Mouse (Mus musculus): ENCODE results near the gene Phf5a. TPM values are rescaled to one million over a fixed set of nuclear protein-coding genes. Genes with fewer than 3 reads are reported as not detected.

Gene Phf5a
- total and polyA plus RNA-seq, 2 experiments from 2014 or later: 41.5 to 107 TPM

DNA sequence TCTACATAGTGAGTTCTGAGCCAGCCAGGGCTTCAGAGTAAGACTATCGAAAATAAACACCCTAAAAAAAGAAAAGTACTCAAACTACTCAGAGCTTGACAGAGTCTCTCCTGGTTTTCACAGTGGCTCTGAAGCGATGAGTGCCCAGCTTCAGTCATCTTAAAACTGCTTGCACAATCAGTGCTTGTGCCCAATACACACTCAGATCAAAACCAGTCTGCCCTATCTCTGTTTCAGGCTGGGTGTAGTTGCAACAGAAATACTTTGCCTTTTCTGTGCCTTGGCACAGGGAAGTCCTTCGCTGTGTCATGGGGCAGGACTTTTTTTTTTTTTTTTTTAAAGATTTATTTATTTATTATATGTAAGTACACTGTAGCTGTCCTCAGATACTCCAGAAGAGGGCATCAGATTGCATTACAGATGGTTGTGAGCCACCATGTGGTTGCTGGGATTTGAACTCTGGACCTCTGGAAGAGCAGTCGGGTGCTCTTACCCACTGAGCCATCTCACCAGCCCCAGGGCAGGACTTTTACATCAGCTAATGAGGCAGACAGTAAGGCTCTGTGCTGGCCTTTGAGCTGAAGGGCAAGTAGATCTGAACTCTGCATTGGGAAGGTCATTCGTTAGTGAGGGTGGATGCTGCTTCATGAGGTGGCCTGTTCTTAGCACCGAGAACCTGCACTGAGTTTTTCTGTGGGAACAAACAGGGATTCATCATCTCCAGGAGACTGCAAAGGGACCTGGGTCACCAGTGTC lies 15.3 kb upstream of the Phf5a start:
- H3K27ac ChIP-seq (ENCODE audit: low read depth, low read length): no peak overlapping the region
- H3K9me3 ChIP-seq (ENCODE audit: low read length): no peaks in the 10 kb centered on the region
- H3K4me3 ChIP-seq (ENCODE audit: low read depth, low read length): no peak overlapping the region
- 96% methylated on average over 6 of the region's 6 CpGs for WGBS
- H3K4me1 ChIP-seq (ENCODE audit: insufficient read depth): no peaks in the 10 kb centered on the region
- ATAC-seq (no peak), DNase-seq (no peak)
- no peak overlapping the region for H3K4me2 ChIP-seq (ENCODE audit: low read depth)
- H3K36me3 ChIP-seq (ENCODE audit: insufficient read depth): peaks cover 26% of the 10 kb centered on the region
- no peak overlapping the region for H3K9ac ChIP-seq
- TF ChIP-seq CTCF (IDR thresholded peaks at IDR 0.05; ENCODE audit: low read depth): no peak
- no peaks in the 10 kb centered on the region for H3K27me3 ChIP-seq (ENCODE audit: insufficient read depth, low read length)

DNA sequence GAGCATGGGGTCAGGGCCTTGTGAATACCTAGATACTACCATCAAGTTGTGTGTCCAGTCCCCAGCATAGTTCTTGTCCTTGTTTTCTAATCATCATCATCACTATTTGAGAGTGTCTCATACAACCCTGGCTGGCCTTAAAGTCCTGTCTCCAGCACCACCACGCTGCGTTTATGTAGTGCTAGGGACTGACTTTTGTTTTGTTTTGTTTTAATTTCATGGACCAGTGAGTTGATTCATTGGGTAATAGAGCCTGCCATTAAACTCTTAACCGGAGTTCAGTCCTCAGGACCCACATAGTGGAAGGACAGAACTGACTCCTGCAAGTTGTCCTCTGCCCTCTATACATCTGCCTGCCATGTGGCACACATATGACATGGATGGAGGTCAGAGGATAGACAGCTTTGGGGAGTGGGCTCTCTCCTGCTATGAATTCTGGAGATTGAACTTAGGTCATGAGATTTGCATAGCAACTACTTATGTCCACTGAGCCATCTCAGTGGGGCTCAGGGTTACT lies 13.8 kb upstream of the Phf5a start:
- 76% methylated on average over 3 of the region's 3 CpGs for WGBS
- no peak for ATAC-seq

DNA sequence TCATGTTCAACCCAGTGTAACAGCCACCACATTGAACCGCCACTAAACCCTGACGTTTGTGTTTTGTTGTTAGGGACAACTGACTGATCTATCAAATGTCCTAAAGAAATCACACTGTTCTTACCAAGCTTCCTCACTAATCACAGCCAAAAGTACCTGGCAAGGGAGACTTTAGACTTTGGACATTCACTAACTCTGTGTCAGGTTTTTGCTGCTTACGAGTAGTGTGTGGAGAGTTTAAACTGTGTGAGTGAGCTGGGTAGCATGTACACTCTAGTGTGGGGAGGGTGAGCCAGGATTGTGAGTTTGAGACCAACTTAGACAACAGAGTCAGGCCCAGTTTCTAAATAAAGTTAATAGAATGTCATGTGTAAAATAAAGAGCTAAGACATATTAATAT lies 10.6 kb upstream of the Phf5a start:
- Histone ChIP-seq H3K4me2 (ENCODE audit: low read depth) (no peak overlapping the region), H3K9me3 (ENCODE audit: low read length) (no peaks in the 10 kb centered on the region), H3K36me3 (ENCODE audit: insufficient read depth) (no peaks in the 10 kb centered on the region), H3K27ac (ENCODE audit: low read depth, low read length) (no peak overlapping the region), H3K4me1 (ENCODE audit: insufficient read depth) (peaks cover 27% of the 10 kb centered on the region), H3K9ac (no peak overlapping the region), H3K4me3 (ENCODE audit: low read depth, low read length) (no peak overlapping the region), H3K27me3 (ENCODE audit: insufficient read depth, low read length) (no peaks in the 10 kb centered on the region)
- no peak for ATAC-seq
- WGBS: 92% methylated on average over 3 of the region's 3 CpGs
- DNase-seq: no peak
- TF ChIP-seq CTCF (IDR thresholded peaks at IDR 0.05; ENCODE audit: low read depth): no peak

More for the DNA sequence above, 13.8 kb upstream of the Phf5a start:
- no peak overlapping the region for H3K27ac ChIP-seq (ENCODE audit: low read depth, low read length)
- no peak for TF ChIP-seq CTCF (IDR thresholded peaks at IDR 0.05; ENCODE audit: low read depth)
- no peak overlapping the region for H3K4me2 ChIP-seq (ENCODE audit: low read depth)
- no peaks in the 10 kb centered on the region for H3K9me3 ChIP-seq (ENCODE audit: low read length)
- DNase-seq: no peak
- no peak overlapping the region for H3K4me3 ChIP-seq (ENCODE audit: low read depth, low read length)
- no peak overlapping the region for H3K9ac ChIP-seq
- peaks cover 12% of the 10 kb centered on the region; the same call in 1 of the 2 replicates for H3K36me3 ChIP-seq (ENCODE audit: insufficient read depth)
- no peaks in the 10 kb centered on the region for H3K27me3 ChIP-seq (ENCODE audit: insufficient read depth, low read length)
- H3K4me1 ChIP-seq (ENCODE audit: insufficient read depth): peaks cover 10% of the 10 kb centered on the region; the same call in 1 of the 2 replicates

DNA sequence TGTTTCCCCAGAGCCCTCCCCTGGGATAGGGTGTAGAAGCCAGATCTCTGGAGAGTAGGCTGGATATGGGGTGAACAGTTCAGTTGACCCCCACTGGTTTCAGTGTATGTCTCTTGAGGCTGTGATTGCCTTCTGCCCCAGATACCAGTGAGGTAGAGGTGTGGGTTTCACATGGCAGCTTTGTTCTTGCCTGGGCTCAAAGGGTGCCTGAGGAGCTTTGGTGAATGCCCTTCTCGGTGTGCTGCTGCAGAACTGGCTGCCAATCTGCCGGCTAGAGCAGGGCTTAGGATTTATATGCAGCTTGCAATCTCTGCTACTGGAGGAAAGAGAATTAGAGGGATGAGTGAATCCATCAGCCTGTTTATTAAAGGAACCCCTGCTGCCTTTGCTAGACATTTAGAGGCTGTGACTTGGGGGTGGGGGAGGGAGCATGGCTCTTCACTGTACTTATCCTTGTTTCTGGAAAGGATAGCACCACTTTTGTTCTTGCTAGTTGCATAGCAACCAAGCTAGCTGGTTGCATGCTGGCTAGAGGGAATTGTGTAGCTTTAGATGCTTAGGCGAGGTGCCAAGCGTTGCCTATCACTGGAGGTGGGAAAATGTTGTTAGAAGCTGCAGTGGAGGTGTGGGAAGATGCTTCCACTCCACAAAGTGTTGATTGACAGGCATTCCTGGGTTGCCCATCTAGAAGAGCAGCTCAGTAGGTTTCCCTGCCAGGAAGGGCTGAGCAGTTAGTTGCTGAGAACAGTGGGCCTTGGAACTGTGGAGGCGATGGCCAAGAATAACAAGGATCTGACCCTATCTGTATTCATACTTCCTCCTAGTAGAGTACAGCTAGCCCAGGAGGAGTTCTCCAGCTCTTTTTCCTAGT lies 8.1 kb upstream of the Phf5a start:
- DNase-seq (peak; percentile 82), ATAC-seq (peak; percentile 94)
- peak overlapping the region; percentile 86 for H3K27ac ChIP-seq (ENCODE audit: low read depth, low read length)
- no peaks in the 10 kb centered on the region for H3K36me3 ChIP-seq (ENCODE audit: insufficient read depth)
- H3K9ac ChIP-seq: peak overlapping the region; percentile 37; the same call in 1 of the 2 replicates
- WGBS: 12% methylated on average over 5 of the region's 5 CpGs
- no peak overlapping the region for H3K4me3 ChIP-seq (ENCODE audit: low read depth, low read length)
- H3K9me3 ChIP-seq (ENCODE audit: low read length): no peaks in the 10 kb centered on the region
- H3K4me2 ChIP-seq (ENCODE audit: low read depth): peak overlapping the region; percentile 29
- peaks cover 27% of the 10 kb centered on the region for H3K4me1 ChIP-seq (ENCODE audit: insufficient read depth)
- no peak for TF ChIP-seq CTCF (IDR thresholded peaks at IDR 0.05; ENCODE audit: low read depth)
- no peaks in the 10 kb centered on the region for H3K27me3 ChIP-seq (ENCODE audit: insufficient read depth, low read length)

DNA sequence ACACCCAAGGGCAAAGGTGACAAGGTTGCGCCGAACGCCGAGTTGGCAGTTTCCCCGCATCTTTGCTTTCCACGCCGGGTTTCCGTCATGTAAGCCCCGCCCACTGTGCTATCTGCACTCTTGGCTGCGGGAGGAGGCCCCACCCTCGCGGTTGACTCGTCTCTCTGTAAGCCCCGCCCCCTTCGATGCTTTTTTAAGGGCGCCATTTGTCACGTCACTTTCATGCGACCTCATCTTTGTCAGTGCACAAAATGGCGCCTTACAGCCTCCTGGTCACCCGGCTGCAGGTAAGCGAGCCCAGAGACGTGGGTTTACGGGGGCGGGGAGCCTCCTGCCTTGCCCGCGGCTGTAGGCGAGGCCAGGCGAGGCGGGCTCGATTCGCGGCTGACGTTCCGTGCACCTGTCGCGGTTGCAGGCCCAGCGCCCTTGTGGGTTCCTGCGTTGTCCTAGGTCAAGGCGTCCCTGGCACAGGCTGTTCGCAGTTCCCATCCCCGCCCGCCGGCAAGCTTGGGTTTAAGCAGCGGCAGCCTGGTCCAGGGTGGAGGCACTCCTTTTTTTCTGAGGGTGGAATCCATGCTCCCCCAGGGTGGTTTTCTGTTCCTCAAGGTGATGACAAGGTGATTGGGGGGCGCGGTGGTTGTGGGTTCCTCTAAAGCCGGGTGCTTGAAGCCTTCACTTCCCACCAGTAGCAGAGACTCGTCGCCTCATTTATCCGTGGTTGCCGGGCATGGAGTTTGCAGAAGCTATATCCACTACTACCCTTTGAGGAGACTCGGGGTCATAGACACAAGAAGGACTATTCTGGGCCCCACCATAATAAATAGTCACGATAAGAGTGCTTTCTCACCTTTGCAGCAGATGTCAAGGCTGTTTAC lies 788 bp upstream of the Phf5a start, which contains the start of gene Aco2:
Gene Aco2, plus strand, starts transcription at position 48 of the 875 bp plus-strand sequence.
- H3K9ac ChIP-seq: peak within 1 kb of the TSS; percentile 69
- H3K27ac ChIP-seq (ENCODE audit: low read depth, low read length): peak within 1 kb of the TSS; percentile 98
- H3K9me3 ChIP-seq (ENCODE audit: low read length): no peaks in the 10 kb centered on the region
- TF ChIP-seq CTCF (IDR thresholded peaks at IDR 0.05; ENCODE audit: low read depth): no peak
- peak within 1 kb of the TSS; percentile 67 for H3K4me2 ChIP-seq (ENCODE audit: low read depth)
- peaks cover 30% of the 10 kb centered on the region for H3K36me3 ChIP-seq (ENCODE audit: insufficient read depth)
- peak within 1 kb of the TSS; percentile 54 for H3K4me3 ChIP-seq (ENCODE audit: low read depth, low read length)
- H3K4me1 ChIP-seq (ENCODE audit: insufficient read depth): no peaks in the 10 kb centered on the region
- WGBS: under 1% methylated on average over 53 of the region's 53 CpGs
- no peaks in the 10 kb centered on the region for H3K27me3 ChIP-seq (ENCODE audit: insufficient read depth, low read length)
- DNase-seq (peak; percentile 100), ATAC-seq (peak; percentile 89)

DNA sequence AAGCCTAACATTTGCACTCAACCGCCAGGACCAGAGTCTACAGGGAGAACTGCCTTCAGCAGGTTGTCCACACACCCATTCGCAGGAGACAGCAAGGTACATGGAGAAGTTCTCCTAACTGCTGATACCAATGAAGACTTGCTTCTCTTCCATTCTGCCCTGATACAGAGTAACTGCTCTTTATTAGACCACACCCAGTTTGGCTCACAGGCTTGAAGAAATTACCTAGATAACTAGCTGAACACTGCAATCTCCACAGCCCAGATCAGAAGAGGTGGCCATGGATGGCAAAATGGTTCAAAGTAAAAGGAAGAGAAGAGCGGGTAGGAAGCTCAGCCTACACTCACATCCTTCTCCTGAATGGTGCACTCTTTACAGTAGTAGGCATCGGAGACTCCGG lies 1.7 kb downstream of the Phf5a start:
- no peak overlapping the region for H3K4me3 ChIP-seq (ENCODE audit: low read depth, low read length)
- no peak overlapping the region for H3K27ac ChIP-seq (ENCODE audit: low read depth, low read length)
- H3K4me1 ChIP-seq (ENCODE audit: insufficient read depth): no peaks in the 10 kb centered on the region
- TF ChIP-seq CTCF (IDR thresholded peaks at IDR 0.05; ENCODE audit: low read depth): no peak
- H3K27me3 ChIP-seq (ENCODE audit: insufficient read depth, low read length): no peaks in the 10 kb centered on the region
- DNase-seq (no peak), ATAC-seq (no peak)
- no peak overlapping the region for H3K9ac ChIP-seq
- WGBS: 96% methylated on average over 5 of the region's 5 CpGs
- H3K36me3 ChIP-seq (ENCODE audit: insufficient read depth): peaks cover 51% of the 10 kb centered on the region
- H3K4me2 ChIP-seq (ENCODE audit: low read depth): no peak overlapping the region
- no peaks in the 10 kb centered on the region for H3K9me3 ChIP-seq (ENCODE audit: low read length)
